Mouse (Mus musculus) lung, embryonic 14.5 days (tissue): ENCODE data around the gene Slirp. TPM values are rescaled to one million over a fixed set of nuclear protein-coding genes. Genes with fewer than 3 reads are reported as not detected.

Experiments
- ATAC-seq: fragments of 200-750 bp; cut with Nextera tagmentation; 2 replicates; pipeline ENCODE4 v1.8.0; 2017; ENCODE audit warnings: mild to moderate bottlenecking, moderate TSS enrichment, moderate library complexity; ENCODE audit not compliant: insufficient read depth
- DNase-seq: peaks from one replicate; pipeline ENCODE4 v3.0.0-alpha.2; 2015
- H3K27ac ChIP-seq: fragments of 300-500 bp; sonication (generic); 2 replicates; pipeline ENCODE4 v1.5.1; 2014; ENCODE audit warnings: low read depth, mild to moderate bottlenecking, moderate library complexity
- H3K27me3 ChIP-seq: fragments of 300-500 bp; sonication (generic); 2 replicates; pipeline ENCODE4 v1.6.1; 2014; ENCODE audit warnings: low read length, control low read depth; ENCODE audit not compliant: insufficient read depth
- H3K36me3 ChIP-seq: fragments of 300-500 bp; sonication (generic); 2 replicates; pipeline ENCODE4 v1.6.1; 2014; ENCODE audit warnings: control low read depth; ENCODE audit not compliant: insufficient read depth
- H3K4me1 ChIP-seq: fragments of 300-500 bp; sonication (generic); 2 replicates; pipeline ENCODE4 v1.6.1; 2014; ENCODE audit warnings: antibody characterized with exemption, control low read depth; ENCODE audit not compliant: insufficient read depth
- H3K4me2 ChIP-seq: fragments of 300-500 bp; sonication (generic); 2 replicates; pipeline ENCODE4 v1.6.1; 2014; ENCODE audit warnings: mild to moderate bottlenecking
- H3K4me3 ChIP-seq: fragments of 300-500 bp; sonication (generic); 2 replicates; pipeline ENCODE4 v1.5.1; 2014; ENCODE audit warnings: low read depth, low read length
- H3K9ac ChIP-seq: fragments of 300-500 bp; sonication (generic); 2 replicates; pipeline ENCODE4 v1.6.1; 2014
- H3K9me3 ChIP-seq: fragments of 300-500 bp; sonication (generic); 2 replicates; pipeline ENCODE4 v1.6.1; 2016; ENCODE audit warnings: low read depth, low read length, control low read depth
- CTCF ChIP-seq: IDR thresholded peaks from 2 replicates; pipeline ENCODE4 v1.5.1; 2016; ENCODE audit warnings: antibody characterized with exemption, low read depth
- WGBS: fragments of 180-500 bp; shearing (Covaris S2); extraction: QIAGEN DNeasy Blood & Tissue Kit; methylation state at CpG from one replicate; pipeline ENCODE4 v1.1.7; 2014; 5-methylcytosine and 5-hydroxymethylcytosine counted together
- polyA plus RNA-seq: library from polyadenylated mRNA; unstranded; fragments of >200 nt; fragmentation: Nextera tagmentation; extraction: Ambion mirVana; gene quantifications from 2 replicates; pipeline ENCODE4 v1.2.1, GENCODE M21; 2014

Gene Slirp
- polyA plus RNA-seq, 1 experiment from 2014 or later = 287 TPM

DNA sequence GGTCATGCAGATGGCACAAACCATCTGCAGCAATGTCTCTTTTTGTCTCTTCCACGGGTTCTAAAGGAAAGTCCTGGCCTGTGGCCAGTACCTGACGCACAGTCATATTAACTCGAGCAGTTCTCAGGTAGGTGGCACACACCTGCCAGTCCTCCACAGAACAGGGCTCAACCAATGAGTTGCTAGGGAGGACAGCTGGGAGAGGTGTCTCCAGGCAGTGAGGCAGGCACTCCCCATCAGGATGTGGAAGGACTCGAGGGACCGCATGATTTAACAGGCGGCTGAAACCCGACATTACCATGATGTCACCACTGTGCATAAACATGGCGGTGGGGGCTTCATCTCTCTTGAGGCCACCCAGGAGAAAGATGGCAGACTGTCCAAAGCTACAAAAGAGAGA, 14.8 kb upstream of the Slirp start:
- no peaks in the 10 kb centered on the region for H3K27me3 ChIP-seq

DNA sequence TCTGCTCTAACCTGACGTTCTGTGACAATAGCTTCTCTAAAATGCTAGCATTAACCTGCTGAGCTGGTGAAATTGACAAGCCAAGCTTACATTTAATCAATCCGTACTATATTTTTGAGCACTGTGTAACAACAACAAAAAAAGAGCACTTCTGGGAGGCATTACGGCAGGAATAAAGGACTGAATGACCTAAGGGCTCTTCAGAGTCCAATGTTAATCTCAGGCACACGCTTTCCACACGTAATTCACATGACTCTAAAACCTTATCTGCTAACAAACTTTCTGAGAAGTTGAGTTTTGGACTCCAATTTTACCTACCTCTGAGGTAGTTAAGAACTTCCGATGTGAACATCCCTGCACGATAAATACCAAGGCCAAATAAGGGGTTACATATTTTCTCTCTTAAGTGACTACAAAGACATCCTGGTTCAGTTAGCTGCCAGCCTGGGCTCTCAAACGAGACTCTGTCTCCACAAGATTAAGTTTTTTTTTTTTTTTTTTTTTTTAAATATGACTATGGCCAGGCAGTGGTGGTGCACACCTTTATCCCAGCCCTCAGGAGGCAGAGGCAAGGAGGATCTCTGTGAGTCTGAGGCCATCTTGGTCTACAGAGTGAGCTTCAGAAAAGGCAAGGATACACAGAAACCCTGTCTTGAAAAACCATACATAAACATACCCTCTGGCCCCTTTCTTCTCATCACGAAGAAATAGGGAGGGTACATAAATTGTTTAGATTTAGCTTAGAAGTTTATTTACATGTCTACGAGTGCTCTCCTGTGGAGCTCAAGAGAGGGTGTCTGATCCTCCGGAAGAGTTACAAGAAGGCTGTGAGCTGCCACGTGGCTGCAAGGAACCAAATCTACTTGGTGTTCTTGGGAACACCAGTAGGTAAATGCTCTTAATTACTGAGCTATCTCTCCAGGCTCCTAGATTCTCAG, 1.2 kb upstream of the Slirp start:
- 13% methylated on average over 12 of the region's 12 CpGs for WGBS
- Histone ChIP-seq H3K27me3 (no peaks in the 10 kb centered on the region), H3K9me3 (no peaks in the 10 kb centered on the region), H3K4me3 (peak overlapping the region; percentile 100), H3K27ac (peak overlapping the region; percentile 90; the same call in 1 of the 2 replicates), H3K4me1 (0 out of 2 replicates have a peak, but pooled peaks cover 5% of the 10 kb centered on the region), H3K36me3 (peaks cover 55% of the 10 kb centered on the region), H3K9ac (peak overlapping the region; percentile 98), H3K4me2 (peak overlapping the region; percentile 75)
- ATAC-seq = no peak
- TF ChIP-seq CTCF = no peak
- peak; percentile 66 for DNase-seq

More for the DNA sequence above, 14.8 kb upstream of the Slirp start:
- Histone ChIP-seq H3K9me3 (no peaks in the 10 kb centered on the region), H3K4me3 (no peak overlapping the region), H3K27ac (no peak overlapping the region), H3K9ac (no peak overlapping the region), H3K36me3 (peaks cover 95% of the 10 kb centered on the region), H3K4me2 (no peak overlapping the region), H3K4me1 (no peaks in the 10 kb centered on the region)
- no peak for TF ChIP-seq CTCF
- DNase-seq = no peak
- ATAC-seq = no peak
- 75% methylated on average over 8 of the region's 8 CpGs for WGBS

DNA sequence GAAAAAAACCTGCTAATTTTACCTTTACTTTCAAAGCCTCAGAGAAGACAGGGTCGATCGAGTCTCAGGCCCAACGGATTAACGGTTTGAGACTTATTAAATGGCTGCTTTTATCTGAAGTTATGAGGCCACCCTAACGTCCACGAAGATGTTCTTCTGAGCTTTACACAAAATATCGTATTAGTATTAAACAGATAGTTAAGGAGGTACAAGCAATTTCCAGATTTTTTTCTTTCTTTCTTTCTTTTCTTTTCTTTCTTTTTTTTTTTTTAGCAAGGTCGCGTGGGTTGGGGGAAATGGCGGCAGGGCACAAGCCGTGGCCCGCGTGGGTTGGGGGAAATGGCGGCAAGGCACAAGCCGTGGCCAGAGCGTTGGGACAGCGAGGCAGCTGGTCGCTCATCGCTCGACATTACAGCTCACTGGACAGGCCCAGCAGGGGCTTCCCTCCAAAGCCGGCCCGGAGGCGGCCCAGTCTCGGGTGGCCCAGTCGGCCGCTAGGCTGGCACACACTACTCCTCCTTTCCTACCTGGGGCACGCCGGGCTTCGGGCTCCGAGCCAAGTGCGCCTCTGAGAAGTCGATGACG, 489 bp upstream of the Slirp start:
- Histone ChIP-seq H3K4me1 (0 out of 2 replicates have a peak, but pooled peaks cover 5% of the 10 kb centered on the region), H3K4me2 (peak overlapping the region; percentile 75), H3K4me3 (peak overlapping the region; percentile 100), H3K27me3 (no peaks in the 10 kb centered on the region), H3K9ac (peak overlapping the region; percentile 98), H3K27ac (peak overlapping the region; percentile 90), H3K9me3 (no peaks in the 10 kb centered on the region), H3K36me3 (peaks cover 55% of the 10 kb centered on the region)
- no peak for TF ChIP-seq CTCF
- ATAC-seq = peak; percentile 86
- DNase-seq = peak; percentile 59
- under 1% methylated on average over 33 of the region's 33 CpGs for WGBS

DNA sequence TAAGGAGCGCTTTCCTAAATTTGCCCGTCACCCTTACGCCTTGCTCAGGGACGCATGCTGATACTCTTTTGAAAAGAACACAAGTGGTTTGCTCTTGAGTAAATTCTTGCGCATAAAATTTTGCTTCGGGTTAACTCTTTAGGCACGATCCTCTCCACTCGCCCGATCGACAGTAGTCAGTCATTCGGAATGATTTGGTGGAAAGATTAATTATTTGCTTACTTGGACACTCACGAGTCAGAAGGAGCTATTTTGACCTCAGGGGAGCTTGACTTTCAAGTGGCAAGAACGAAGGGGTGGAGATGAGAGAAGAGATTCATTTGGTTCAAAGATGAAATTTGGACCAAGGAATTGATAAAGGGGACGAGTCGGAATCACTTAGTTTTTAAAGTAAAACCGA, 515 bp downstream of the Slirp start:
- Histone ChIP-seq H3K9ac (peak overlapping the region; percentile 98), H3K9me3 (no peaks in the 10 kb centered on the region), H3K4me1 (0 out of 2 replicates have a peak, but pooled peaks cover 5% of the 10 kb centered on the region), H3K4me3 (peak overlapping the region; percentile 100), H3K4me2 (peak overlapping the region; percentile 75), H3K27ac (no peak overlapping the region), H3K36me3 (peaks cover 55% of the 10 kb centered on the region), H3K27me3 (no peaks in the 10 kb centered on the region)
- peak; percentile 47 for DNase-seq
- TF ChIP-seq CTCF = no peak
- 2% methylated on average over 16 of the region's 16 CpGs for WGBS
- ATAC-seq = peak; percentile 10; the same call in 1 of the 2 replicates

DNA sequence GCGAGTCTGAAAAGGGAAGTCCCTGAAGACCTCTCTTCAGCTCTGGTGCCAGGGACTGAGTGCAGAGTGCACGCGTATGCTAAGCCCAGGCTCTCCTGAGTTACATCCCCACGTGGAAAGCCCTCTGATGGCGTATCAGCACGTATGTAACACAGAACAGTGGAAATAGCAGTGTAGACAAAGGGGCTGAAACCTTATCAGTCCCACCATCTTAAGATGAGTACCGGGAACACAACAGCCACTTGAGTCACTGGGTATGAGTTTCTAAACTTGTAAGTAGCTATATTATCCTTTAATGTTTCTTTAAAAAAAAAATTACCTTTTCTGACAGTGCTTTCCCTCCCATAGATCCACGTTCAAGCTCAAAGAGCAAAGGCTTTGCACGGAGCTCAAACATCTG, 5.8 kb downstream of the Slirp start:
- H3K4me1 ChIP-seq = no peaks in the 10 kb centered on the region
- H3K9me3 ChIP-seq = no peaks in the 10 kb centered on the region
- no peaks in the 10 kb centered on the region for H3K27me3 ChIP-seq
- no peak overlapping the region for H3K4me2 ChIP-seq
- H3K36me3 ChIP-seq = peaks cover 78% of the 10 kb centered on the region
- H3K9ac ChIP-seq = no peak overlapping the region
- no peak for DNase-seq
- WGBS = 84% methylated on average over 9 of the region's 9 CpGs
- TF ChIP-seq CTCF = no peak
- H3K27ac ChIP-seq = no peak overlapping the region
- no peak overlapping the region for H3K4me3 ChIP-seq
- ATAC-seq = no peak

DNA sequence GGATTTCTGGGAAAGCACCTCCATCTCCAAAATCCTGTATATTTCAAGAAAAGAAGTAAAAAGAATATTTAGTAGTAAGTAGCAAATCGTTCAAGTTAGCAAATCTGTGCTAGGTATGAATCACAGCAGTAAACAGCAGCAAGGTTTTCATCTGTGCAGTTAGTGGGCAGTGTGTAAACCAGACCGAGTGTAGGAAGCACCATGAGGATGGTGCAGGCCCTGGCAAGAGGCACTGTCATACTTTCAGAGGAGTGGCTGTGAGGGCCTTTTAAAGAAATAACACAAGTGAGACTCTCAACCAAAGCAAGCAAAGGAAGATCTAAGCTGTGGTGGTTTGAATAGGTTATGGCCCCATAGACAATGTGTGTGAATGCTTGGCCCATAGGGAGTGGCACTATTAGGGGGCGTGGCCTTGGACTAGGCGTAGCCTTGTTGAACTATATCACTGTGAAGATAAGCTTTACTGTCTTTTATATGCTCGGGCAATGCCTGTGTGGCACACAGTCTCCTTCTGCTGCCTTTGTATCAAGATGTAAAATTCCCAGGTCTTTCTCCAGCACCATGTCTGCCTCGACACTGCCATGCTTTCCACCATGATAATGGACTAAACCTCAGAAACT, 21.1 kb downstream of the Slirp start:
- H3K4me3 ChIP-seq = no peak overlapping the region
- WGBS = 85% methylated on average over 6 of the region's 6 CpGs
- DNase-seq (no peak), ATAC-seq (no peak)
- H3K27me3 ChIP-seq = no peaks in the 10 kb centered on the region
- H3K4me2 ChIP-seq = no peak overlapping the region
- H3K9ac ChIP-seq = no peak overlapping the region
- no peaks in the 10 kb centered on the region for H3K4me1 ChIP-seq
- H3K36me3 ChIP-seq = peaks cover 81% of the 10 kb centered on the region
- no peak for TF ChIP-seq CTCF
- H3K9me3 ChIP-seq = no peaks in the 10 kb centered on the region
- H3K27ac ChIP-seq = no peak overlapping the region
